Mouse (Mus musculus): ENCODE measurements at regions not wholly inside any gene's neighbourhood (a gene's known extent, or its start where the extent isn't known, plus 50 kb on each side); places are given as distances from the start of the nearest gene placed in this dataset.
"Not testable (repeated sequence)": the region's sequence is repeated elsewhere in the genome, so short reads cannot be mapped to it uniquely, and the experiment has no call there.

DNA sequence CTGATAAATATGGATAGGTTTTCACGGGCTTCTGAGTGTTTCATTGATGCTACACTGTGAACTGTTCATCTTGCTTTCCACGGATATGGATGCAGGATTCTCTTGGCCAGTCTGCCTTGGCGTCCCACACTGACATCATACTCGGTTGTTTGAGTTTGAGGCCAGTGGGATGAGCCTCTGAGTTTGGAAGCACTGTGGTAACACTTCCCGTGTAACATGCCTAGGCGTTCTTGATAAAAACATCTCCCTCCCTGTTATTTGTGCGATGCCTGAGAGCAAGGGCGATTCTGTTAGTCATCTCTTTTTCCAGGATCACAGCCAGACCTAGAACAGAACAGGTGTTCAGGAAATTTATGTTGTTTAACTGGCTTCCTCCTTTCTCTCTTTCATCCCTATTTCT, 482.5 kb upstream of the Id2 start:
- DNase-seq, result no peak

DNA sequence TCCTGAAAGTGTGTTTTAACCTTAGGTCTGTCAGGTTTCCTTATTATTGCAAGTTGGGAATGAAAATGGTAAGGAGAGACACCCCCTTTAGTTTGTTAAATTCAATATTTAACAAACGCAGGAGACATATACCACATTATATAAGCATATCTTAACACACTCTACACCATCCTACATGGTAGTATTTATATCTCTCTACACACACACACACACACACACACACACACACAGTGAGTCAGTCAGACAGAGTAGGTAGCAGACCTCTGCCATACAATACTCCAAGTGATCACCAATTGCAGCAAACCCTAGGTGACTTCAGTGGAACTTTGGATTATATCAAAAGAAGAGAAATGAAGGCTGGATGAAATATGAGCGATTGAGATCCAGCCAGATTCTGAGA, 468.2 kb upstream of the Id2 start:
- DNase-seq, result no peak

DNA sequence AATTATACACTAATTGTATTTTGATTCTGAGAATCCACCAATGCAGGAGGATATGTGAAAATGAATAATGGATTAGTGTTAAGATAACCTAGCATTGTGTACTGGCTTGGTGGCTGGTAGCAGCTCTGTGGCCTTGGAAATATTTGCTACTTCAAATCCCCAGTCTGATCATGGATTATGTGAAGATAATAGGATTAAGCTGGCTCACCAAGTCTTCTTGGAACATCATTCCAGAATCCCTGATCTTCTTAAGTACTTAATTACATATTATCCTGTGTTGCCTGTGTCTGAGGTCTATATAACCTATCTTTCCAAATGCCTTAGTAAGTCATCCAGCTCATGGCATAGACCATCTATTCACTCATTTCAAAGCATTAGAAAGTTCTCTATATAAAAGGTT, 462.7 kb upstream of the Id2 start:
- no peak for DNase-seq

DNA sequence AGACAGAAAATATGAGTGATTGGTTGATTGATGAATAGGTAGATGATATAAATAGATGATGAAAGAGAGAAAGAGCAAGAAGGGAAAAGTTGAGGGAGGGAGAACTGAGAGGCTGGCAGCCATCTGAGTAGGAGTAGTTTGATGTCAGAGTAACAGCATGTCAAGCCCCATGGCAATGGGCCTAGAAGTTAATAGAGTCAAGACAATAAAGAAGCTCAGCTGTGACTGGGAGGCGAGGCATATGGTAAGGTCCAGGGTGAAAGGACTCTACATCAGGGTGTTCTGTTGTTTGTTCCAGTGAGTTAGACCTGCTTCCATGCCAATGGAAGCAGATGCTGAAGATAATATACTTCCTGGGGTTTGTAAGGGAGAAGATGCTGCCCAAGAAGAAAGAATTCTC, 456.7 kb upstream of the Id2 start:
- no peak for DNase-seq

DNA sequence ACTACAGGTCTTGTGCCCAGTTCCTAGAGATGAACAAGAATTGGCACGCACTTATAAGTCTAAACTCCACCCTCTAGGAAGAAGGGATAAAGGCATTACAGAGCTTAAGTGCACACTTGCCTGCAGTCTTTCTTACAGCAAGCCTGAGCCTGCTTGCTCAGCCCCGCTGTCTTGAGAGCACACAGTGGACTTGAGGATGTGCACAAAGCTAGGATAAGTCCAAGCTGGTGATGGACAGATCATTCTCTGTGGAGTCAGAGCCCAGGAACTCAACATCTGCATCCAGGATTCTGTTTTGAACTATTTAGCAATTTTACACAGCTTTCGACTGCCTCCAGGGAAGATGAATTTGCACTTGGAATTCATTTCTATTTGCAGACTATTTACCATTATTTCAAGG, 452.8 kb upstream of the Id2 start:
- no peak for DNase-seq

DNA sequence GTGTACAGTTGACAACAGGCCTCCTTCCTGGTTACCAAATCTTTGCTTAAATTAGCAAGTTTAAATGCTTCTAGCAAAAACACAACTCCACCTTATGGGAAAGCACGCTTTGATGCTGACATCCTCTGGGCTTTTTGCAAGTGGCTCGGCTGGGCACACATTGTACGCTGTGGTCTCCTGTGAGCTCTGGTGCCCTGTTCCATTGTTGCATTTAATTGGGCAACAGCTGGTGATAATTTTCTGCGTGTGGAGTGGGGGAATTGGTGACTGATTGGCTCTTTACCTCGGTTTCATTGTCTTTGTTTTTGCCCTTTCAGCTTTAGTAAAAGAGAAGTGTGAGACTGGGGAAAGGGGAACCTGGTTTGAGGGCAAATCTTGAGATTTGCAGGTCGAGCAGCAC, 447.3 kb upstream of the Id2 start:
- no peak for DNase-seq

DNA sequence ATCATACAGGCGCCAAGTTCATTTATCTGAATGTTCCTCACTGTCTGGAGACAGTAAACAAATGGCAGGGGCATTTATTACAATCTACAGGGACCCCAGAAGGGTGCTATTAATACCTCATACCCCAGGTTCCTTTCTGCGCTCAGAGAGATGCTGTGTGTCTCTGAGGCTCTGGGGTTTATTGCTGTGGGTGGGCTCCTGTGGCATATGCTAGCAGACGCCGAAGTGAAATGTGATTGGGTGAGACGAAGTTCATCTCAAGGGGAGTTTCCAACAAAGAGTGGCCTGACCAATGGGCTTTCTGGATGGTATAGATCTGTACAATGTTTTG, 437.6 kb upstream of the Id2 start:
- no peak for DNase-seq

DNA sequence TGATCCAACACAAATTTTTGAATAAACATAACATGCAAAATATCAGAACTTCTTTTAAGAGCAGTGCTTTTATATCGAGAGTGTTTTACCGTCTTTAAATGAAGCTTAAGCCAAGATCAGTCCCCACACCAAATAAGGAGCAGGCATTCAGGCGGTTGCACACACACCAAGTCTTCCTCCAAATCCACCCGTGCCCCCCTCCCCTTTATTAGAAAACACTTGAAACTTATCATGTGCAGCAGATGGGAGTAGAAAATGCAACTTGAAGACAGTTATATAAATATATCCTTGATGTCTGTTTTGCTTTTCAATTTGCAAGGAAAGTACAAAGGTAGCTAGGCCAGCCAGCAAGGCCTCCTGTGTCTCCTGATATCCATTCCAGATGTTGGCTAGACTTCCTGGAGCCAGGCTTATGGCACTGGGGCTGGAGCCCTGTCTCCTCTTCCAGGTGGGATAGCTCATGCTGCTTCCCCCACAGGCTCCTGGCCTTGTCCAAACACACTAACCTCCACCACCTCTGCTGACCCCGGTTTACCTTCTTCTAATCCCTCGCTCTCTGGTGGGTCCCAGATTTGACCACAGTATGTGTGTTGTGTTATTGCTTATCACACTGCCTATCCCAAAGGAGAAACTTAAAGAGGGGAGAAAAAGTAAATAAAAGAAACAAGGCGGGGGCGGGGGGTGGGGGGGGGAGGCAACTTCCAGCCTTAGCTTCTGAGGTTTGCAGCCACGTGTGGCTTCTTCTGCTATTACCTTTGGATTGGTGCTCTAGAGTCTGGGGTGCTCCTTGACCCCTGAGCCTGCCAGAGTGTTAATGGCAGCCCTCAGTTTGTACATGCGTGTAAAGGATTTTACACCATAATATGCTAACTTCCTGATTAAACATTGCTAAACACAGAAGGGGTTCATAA, 437.0 kb upstream of the Id2 start:
- no peak for DNase-seq

DNA sequence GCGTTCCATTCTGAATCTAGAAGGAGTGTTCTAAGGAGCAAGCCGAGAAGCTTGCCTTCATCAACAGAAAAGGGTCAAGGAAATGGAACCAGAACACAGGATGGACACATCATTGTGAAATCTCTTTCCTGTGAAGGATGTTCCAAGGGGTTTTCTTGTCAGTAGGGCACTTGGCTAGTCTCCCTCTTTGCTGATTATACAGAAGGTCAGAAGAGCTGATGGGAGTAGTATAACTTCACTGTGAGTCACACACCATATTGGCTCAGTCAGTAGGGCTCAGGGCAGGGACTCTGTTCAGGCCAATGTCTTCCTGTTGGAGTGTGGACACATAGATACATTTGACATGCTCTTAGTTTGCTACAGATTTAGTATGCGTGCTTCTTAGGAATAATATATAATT, 433.5 kb upstream of the Id2 start:
- peak in 1 of 2 experiments; percentile 0 for DNase-seq

DNA sequence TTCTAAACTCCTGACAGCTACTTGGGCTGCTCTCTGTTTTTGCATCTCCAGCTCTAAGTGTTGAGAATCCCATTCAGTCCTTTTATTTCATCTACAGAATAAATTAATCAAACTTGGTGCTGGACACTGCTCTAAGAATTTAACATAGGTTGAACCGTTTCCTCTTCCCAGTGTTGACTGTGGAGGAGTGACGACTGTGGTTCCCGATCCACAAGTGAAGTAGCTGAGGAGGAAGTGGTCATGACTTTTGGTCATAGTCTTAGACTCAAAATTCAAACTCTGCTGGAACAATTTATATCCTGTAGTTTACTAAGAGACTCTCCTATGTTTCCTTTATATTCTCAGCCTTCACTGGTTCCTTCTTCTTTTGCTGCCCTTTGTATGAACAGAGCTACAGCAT, 432.6 kb upstream of the Id2 start:
- DNase-seq, result no peak

DNA sequence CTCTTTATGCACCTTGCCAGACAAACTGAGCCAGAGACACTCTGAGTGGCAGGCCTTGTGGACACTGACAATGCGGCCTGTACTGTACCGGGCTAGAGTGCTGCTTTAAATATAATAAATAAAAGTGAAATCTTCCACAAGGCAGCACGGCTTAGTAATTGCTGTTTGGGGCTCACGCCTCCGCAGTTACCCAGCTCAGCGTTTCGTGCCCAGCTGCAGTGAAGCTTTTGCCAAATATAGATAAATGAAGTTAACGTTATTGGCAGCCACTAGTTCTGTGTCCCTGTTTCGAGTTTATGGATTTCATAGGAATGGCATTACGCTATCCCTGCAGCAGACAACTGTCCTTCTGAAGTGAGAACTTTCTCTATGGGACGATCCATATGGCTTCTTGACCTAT, 429.7 kb upstream of the Id2 start:
- no peak for DNase-seq

DNA sequence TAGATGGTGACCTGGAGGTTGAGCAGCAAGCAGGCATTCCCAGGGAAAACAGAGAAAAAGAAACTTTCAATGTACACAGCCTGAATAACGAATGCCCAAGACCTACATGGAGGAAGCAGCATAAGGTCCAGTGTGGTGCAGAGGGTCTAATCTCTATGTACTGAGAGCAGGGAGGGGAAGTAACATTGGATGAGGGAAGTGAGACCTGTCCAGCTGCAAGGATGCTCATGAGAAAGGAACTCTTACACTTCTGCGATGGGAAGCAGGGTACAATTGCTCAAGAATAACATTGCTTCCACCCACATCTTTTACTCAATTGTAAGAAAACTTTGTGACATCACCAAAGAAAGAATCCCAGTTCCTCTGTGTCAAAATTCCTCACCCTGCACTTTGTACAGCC, 419.8 kb upstream of the Id2 start:
- no peak for DNase-seq

DNA sequence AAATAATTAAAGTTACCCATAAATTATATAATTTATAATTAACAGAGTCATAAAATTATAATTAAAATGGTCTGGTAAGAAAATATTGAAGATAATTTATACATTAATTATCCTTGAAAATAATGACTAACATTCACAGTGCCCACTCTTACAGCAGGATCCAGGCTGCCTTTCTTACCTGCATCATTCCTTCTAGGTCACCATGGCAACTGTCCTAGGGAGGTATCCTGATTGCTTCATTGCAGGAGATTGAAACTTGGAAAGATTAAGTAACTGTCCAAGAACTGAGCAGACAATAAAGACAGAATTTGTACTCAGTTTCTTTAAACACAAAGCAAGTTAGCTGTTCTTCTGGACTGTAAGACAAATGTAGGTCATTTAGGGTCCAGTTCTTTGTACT, 416.7 kb upstream of the Id2 start:
- no peak for DNase-seq

DNA sequence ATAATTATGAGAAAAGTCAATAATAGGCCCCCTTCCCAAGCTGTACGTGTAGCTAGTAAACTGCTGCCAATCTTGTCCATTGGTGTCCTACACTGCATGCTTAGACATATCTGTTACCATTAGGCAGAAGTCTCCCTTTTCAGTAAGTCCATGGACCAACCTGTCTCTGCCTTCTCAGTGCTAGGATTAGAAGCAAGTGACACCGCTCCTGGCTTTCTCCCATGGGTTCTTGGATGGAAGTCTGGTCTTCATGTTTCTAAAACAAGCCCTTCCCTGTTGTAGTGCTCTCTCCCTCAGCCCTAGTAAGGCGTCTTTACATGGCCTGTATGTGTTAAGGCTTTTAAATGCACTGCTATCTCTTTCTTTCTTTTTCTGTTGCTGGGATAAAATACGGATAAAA, 412.7 kb upstream of the Id2 start:
- DNase-seq, result no peak

DNA sequence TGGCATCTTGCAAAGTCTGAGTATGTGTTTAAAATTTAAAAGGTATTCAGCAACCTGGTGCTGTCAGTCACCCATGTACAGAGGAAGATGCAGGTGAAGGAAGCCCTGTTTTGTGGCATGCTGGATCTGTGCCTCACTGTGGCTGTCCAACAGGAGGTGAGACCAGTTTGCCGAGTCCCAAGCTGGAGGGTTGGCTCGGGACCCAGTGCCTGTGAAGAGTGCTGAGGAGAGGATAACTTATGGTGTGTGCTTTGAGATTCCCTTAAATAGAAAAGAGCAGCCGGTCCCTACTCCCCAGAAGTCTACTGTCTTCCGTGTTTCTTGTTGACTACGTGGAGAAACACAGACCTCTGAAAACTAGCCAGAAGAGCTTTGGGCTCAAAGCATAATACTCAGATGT, 396.3 kb upstream of the Id2 start:
- no peak for DNase-seq

DNA sequence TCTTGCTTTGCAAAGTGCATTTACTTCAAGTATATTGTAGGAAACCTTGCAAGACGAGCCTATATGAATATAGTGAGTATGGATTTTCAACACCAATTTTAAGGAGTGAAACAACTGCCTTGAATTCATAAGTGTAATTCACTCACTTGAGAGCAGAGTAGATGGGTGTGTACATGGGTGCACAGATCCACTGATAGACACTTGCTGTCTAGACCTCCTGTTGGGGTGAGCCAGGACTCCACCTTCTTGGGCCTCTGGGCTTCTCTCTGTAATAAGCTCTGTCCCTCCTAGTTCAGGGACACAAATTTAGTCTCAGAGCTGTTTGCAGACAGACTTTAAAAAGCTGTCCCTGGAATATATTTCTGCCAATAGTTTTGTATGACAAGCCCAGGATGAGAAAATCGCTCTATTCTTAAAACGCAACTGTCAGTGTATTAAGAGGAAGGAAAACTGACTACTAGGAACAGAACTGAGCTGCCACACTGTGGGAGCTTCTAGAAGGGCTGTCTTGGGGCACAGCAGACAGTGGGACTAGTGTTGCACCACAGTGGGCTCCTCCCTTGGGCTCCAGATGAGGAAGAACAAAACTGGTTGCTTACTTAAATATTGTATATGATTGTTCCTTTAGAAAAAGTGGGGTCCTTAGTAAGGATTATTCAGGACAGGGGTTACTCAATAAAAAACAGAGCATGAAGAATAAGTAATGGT, 395.7 kb upstream of the Id2 start:
- DNase-seq, result no peak

DNA sequence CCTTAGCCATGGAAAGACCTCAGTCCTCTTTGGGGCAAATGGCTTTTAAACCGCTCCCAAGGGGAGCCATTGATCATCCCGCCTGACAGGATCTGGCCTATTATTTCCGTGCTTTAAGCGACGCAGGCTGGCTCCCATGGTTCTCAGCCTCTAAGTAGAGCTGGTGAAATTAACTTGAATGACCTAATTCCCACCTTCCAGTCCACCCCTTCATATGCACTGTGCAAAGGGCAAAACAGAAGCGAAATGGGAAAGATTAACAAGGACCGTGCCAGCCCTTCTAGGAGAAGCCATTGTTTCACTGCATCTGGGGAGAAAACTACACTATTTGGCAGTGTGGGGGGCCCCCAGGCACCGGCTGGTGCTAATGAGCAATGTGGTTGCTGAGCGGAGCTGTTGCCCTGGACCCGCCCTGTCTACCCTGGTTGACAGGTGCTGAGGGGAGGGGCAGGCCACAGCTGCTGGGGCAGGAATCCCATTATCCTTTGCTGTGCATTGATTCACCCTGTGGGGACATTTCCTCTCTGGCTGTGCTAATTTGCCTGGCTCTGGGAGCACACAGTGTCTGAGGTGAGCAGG, 378.3 kb upstream of the Id2 start:
- DNase-seq, result peak in 1 of 2 experiments; percentile 1

DNA sequence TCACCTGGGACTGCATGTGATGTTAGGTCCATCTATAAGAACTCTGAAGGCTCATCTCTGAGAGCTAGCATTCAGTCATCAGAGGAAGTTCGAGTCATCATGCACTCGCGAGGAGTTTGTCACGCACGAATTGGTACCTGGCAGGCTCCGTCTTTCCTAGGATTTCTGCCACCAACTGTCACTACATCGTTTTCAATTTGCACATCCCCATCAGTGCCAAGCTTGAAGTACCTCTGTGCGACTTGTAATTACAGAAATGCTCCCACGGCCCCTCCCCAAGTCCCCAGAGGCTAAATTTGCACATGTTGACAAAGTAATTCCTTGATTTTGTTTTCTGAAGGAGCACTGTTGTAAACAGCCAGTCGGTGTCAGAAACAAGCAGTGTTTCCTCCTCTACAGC, 372.2 kb upstream of the Id2 start:
- no peak for DNase-seq

DNA sequence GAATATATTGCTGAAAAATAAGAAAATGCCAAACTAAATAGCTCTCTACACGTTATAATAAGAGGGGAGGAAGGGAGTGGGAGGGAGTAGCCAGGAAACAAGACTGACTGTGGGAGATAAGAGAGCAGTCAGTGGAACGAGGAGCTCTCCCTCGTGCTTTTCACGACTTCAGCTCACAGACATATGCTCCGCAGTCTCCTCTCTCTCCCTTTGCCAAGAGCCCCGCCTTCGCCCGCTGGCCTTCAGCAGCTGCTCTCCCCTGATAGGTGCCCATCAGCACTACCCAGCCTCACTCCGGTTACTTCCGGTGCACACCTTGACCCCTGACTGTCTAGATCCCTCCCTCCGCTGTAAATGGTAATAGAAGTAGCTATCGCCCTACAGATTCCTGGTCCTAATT, 370.8 kb upstream of the Id2 start:
- no peak for DNase-seq

DNA sequence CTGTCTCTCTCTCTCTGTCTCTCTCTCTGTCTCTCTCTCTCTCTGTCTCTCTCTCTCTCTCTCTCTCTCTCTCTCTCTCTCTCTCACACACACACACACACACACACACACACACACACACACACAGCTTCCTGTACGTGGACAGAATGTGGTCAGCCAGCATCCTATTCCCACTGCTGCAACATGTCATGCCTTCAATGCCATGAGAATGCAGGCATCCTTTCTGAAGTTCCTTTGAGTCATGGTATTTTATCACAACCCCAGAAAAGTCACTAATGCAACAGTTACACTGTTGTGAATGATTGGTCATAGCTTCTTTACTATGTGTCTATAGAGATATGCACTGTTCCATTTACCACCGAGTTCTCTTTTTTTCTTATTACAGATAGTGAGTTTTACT, 365.8 kb upstream of the Id2 start:
- not testable (repeated sequence) for DNase-seq

DNA sequence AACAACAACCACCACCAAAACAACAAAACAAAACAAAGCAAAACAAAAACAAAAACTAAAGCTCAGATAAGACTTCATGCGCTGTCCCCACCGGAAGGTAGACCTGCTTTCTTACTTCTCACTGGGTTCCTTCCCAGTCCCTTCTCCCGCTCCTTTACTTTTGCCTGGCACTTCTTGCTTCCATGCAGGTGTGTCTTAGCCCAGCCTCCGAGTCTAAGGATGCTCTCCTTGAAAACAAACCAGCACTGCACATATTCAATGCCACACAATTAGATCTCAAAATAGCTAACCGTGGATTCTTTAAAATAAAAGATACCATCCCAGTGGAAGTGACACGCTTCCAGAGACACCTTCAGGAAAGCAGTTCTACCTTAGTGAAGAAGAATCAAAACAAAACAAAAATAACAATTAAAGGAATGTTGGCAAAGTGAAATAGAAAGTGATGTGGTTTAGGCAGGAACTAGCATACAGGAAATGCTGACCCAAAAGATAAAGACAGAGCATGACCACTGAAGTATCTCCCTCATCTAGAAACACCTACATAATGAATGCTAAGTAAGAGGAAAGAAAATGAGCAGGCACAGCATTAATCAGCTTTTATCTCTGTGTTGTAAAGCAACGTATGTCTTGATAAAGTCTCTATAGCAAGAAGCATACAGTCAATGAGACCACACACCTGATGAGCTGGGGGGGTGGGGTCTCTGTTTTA, 358.5 kb upstream of the Id2 start:
- no peak for DNase-seq

DNA sequence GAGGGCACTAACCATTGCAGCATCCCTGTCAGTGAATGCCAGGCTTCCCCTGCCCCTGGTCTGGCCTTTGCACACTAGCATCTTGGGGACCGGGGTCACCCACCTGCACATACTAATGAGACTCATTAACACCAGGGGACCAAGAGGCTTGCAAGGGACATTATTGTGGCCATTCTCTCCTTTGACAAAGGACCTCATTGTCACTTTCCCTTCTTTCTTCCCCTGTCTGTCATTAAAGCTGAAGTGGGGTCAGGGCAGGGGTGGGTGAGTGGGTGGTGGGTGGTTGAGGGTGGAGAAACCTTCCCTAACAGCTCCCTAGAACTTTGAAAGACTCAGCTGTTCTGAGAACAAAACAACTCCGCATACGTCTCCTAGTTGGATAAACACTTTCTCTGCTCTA, 356.4 kb upstream of the Id2 start:
- DNase-seq, result no peak

DNA sequence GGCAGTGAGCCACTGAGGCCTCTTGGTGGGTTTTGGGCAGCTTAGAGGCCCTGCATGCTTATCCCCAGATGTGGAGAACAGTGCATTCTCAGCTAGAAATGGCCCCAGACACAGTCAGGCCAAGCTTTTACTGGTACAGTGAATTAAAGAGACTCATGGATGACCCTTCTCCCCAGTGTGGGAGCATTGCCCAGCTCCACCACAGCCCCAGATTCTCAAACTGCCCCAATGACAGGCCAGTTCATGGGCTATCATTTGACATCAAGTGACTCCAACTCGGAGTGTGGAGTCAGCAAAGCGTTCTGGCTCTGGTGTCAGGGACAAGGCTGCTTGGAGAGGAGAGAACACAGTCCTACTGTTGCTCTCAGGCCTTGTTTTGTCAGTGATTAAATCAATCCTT, 354.2 kb upstream of the Id2 start:
- peak in 1 of 2 experiments; percentile 22 for DNase-seq

DNA sequence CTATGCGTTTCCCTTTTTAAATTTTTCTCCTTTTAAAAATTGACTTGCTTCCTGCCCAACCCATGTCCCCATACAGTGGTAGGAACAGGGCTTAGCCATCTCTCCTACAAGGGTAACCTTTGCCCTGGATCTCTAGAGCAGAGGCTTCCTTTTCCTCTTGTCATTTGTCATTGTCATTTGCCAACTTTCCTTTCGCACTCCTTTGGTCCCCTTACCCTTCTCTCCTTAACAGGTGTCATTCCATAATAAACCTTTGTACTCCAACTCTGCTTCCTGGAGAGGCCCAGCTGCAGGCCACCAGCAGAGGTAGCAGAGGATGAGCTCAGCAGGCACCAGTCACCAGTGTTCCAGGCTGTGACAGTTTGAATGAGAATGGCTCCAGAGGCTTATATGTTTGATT, 347.4 kb upstream of the Id2 start:
- no peak for DNase-seq
